Mouse (Mus musculus) effector memory CD4-positive, alpha-beta T cell, adult 7 months (primary cell): ENCODE data around the gene Tpm3. TPM values are rescaled to one million over a fixed set of nuclear protein-coding genes. Genes with fewer than 3 reads are reported as not detected.

Source experiments
- polyA plus RNA-seq: library from polyadenylated mRNA; unstranded; fragments of 100-300 nt; shearing (Covaris generic); gene quantifications from one replicate; pipeline ENCODE4 v1.2.1, GENCODE M21; 2017

The Tpm3 gene
- polyA plus RNA-seq = 905 TPM

DNA sequence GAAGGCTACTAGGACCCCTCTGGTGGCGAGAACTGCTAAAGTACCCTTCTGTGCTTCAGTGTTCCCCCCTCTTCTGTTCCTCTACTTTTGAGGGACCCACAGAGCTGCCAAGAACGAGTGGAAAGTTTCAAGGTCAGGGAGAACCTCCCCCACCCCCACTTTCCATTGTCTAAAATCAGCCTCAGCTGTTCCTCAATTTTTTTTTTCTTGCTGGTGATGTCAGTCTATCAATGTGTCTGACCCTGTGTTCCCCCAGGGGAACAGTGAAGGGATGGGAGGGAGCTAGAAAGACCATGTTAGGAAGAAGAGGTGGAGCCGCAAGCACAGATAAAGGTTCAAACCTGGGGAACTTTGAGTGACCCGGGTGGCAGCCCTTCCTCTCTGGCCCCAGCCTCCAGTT, at the start of gene Tpm3:
Gene Tpm3 (plus strand): TSS at position 356 of the 400 bp plus-strand sequence.

DNA sequence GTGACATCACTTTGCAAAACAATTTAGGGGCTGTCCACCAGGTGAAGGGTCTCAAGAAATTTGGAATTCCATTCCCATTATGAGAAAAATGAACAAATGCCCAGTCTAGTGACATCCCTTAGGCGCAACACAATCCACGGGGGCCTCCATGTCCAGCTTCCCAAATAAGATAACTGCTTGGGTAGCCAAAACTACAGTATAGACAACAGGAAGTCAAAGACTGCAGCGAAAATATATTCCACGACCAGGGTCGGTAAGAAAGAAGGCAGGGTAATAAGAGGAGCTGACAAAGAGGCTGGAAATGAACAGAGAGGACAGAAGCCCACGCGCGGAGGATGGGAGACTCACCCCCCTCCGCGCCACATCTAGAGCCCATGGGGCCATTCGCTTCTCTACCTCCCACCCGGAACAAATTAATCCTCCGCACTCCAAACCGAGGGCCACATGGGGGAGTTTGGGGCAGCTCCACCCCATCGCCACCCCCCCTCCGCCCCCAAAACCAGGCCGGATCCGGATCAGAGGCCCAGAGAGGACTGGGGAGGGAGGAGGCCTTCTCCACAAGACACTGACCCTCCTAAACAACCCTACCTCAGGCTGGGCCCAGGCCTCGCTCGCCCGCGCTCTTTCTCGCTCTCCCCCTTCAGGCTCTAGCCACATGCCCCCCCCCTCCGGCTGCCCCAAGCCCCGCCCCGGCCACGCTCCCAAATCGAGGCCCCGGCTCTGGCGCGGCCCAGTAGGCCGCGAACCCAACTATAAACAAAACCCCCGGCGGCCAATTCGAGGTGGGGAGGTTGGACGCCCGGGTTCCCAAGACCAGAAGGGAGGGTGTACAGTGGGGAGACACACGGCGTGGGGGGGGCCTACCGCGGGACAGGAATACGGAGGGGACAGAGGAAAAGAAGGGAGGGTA, 20.8 kb upstream of the Tpm3 start, which contains the start of gene 4933434E20Rik:
Gene 4933434E20Rik (plus strand): TSS at position 196 of the 910 bp plus-strand sequence.

GRCm38 (mm10) chr3:90052351-90053241, 19.9 kb upstream of the Tpm3 start, which contains the start of gene Ubap2l:
TSS of gene Ubap2l (minus strand) at chr3:90052628.

GRCm38 (mm10) chr3:90103938-90104337, 31.5 kb downstream of the Tpm3 start, which contains the start of gene Nup210l:
TSS of gene Nup210l (plus strand) at chr3:90104132.

Other genes starting within 250 kb of the Tpm3 start
- 0.43 TPM for gene She, start 241.3 kb upstream of the Tpm3 start, polyA plus RNA-seq
- 18.1 TPM for gene Il6ra, start 159.5 kb upstream of the Tpm3 start, polyA plus RNA-seq
- gene Atp8b2, start 109.1 kb upstream of the Tpm3 start, polyA plus RNA-seq = 58.6 TPM
- 85.7 TPM for gene Hax1, start 73.9 kb upstream of the Tpm3 start, polyA plus RNA-seq
- 108 TPM for gene 4933434E20Rik, start 21.0 kb upstream of the Tpm3 start, polyA plus RNA-seq
- gene Ubap2l, start 20.0 kb upstream of the Tpm3 start, polyA plus RNA-seq = 177 TPM
- 0.09 TPM for gene Nup210l, start 31.5 kb downstream of the Tpm3 start, polyA plus RNA-seq
- 3,227 TPM for gene Rps27, start 141.0 kb downstream of the Tpm3 start, polyA plus RNA-seq
- gene Rab13, start 141.0 kb downstream of the Tpm3 start, polyA plus RNA-seq = 0.91 TPM
- gene Jtb, start 158.9 kb downstream of the Tpm3 start, polyA plus RNA-seq = 161 TPM
- gene Creb3l4, start 170.9 kb downstream of the Tpm3 start, polyA plus RNA-seq = not detected
- gene Slc39a1, start 175.5 kb downstream of the Tpm3 start, polyA plus RNA-seq = 1.5 TPM
- 108 TPM for gene Crtc2, start 181.5 kb downstream of the Tpm3 start, polyA plus RNA-seq
- 29.0 TPM for gene Dennd4b, start 192.5 kb downstream of the Tpm3 start, polyA plus RNA-seq
- 9.5 TPM for gene Gatad2b, start 220.5 kb downstream of the Tpm3 start, polyA plus RNA-seq